Mouse (Mus musculus) thymus, adult 2 months (tissue): Measurements from ENCODE around the gene Clec3a. TPM values are rescaled to one million over a fixed set of nuclear protein-coding genes. Genes with fewer than 3 reads are reported as not detected.

ENCODE experiments used
- DNase-seq: peaks from one replicate; pipeline ENCODE4 v3.0.0; 2021
- H3K27ac ChIP-seq: fragments of 200-500 bp; 2 replicates; pipeline ENCODE4 v1.5.1; 2012; ENCODE audit warnings: low read length, control low read depth; ENCODE audit not compliant: control insufficient read depth, insufficient read depth
- H3K27me3 ChIP-seq: fragments of 200-500 bp; 2 replicates; pipeline ENCODE4 v1.6.1; 2012; ENCODE audit warnings: mild to moderate bottlenecking, low read length, moderate library complexity, mixed read lengths; ENCODE audit not compliant: control insufficient read depth, insufficient read depth
- H3K36me3 ChIP-seq: fragments of 200-500 bp; 2 replicates; pipeline ENCODE4 v1.6.1; 2012; ENCODE audit warnings: mild to moderate bottlenecking, low read length, moderate library complexity; ENCODE audit not compliant: control insufficient read depth, insufficient read depth
- H3K4me1 ChIP-seq: fragments of 200-500 bp; replicated peaks from 2 replicates; pipeline ENCODE4 v1.6.1; 2012; ENCODE audit warnings: low read length; ENCODE audit not compliant: control insufficient read depth, insufficient read depth
- H3K4me3 ChIP-seq: fragments of 200-500 bp; 2 replicates; pipeline ENCODE4 v1.5.1; 2012; ENCODE audit warnings: mild to moderate bottlenecking, low read length, control low read depth, moderate library complexity; ENCODE audit not compliant: control insufficient read depth, insufficient read depth
- CTCF ChIP-seq: fragments of 200-500 bp; IDR thresholded peaks from 2 replicates; pipeline ENCODE4 v1.5.1; 2012; ENCODE audit warnings: mild to moderate bottlenecking, control low read depth, low read length, moderate library complexity, borderline replicate concordance; ENCODE audit not compliant: control insufficient read depth, poor library complexity, insufficient read depth; ENCODE audit errors: extremely low read depth
- POLR2A ChIP-seq: fragments of 200-500 bp; IDR thresholded peaks from 2 replicates; pipeline ENCODE4 v1.6.1; 2012; ENCODE audit warnings: mild to moderate bottlenecking, low read length, control low read depth, moderate library complexity; ENCODE audit not compliant: control insufficient read depth, poor library complexity, insufficient read depth; ENCODE audit errors: extremely low read depth
- WGBS: fragments of 180-500 bp; shearing (Covaris S2); methylation state at CpG from one replicate; pipeline ENCODE4 v1.1.7; 2018; 5-methylcytosine and 5-hydroxymethylcytosine counted together
- polyA plus RNA-seq: library from polyadenylated mRNA; depleted of rRNA; stranded (reverse); fragments of >200 nt; gene quantifications from 2 replicates; pipeline ENCODE4 v1.2.3, GENCODE M21; 2012

Gene Clec3a
- polyA plus RNA-seq, 1 experiment: not detected

GRCm38 (mm10) chr8:114452781-114453221 is 34.9 kb downstream of the Clec3a start:
- H3K4me1 ChIP-seq: no peaks in the 10 kb centered on the region; the same call in 1 of the 2 replicates
- no peak overlapping the region for H3K4me3 ChIP-seq
- 35% methylated on average over 9 of the region's 9 CpGs for WGBS
- peak; percentile 55 for DNase-seq
- no peaks in the 10 kb centered on the region for H3K27me3 ChIP-seq
- H3K36me3 ChIP-seq: 0 out of 2 replicates have a peak, but pooled peaks cover 3% of the 10 kb centered on the region
- H3K27ac ChIP-seq: no peak overlapping the region
- TF ChIP-seq POLR2A: no peak
- no peak for TF ChIP-seq CTCF

GRCm38 (mm10) chr8:114455302-114455701 is 37.4 kb downstream of the Clec3a start:
- TF ChIP-seq CTCF: no peak
- TF ChIP-seq POLR2A: no peak
- Histone ChIP-seq H3K4me1 (no peaks in the 10 kb centered on the region; the same call in 1 of the 2 replicates), H3K36me3 (no peaks in the 10 kb centered on the region), H3K27me3 (no peaks in the 10 kb centered on the region), H3K4me3 (no peak overlapping the region), H3K27ac (no peak overlapping the region)
- DNase-seq: no peak
- 97% methylated on average over 8 of the region's 8 CpGs for WGBS

- H3K4me3 ChIP-seq: no peak overlapping the region
- WGBS: 85% methylated on average over 15 of the region's 15 CpGs
These were observed 38.1 kb downstream of the Clec3a start for GRCm38 (mm10) chr8:114455953-114456352.

GRCm38 (mm10) chr8:114458113-114458784 is 40.4 kb downstream of the Clec3a start:
- Histone ChIP-seq H3K36me3 (no peaks in the 10 kb centered on the region), H3K4me1 (no peaks in the 10 kb centered on the region; the same call in 1 of the 2 replicates), H3K27me3 (no peaks in the 10 kb centered on the region), H3K27ac (no peak overlapping the region), H3K4me3 (no peak overlapping the region)
- WGBS: 95% methylated on average over 25 of the region's 25 CpGs
- TF ChIP-seq CTCF (no peak), POLR2A (no peak)
- no peak for DNase-seq

More at GRCm38 (mm10) chr8:114455953-114456352, 38.1 kb downstream of the Clec3a start:
- H3K27me3 ChIP-seq: no peaks in the 10 kb centered on the region
- H3K36me3 ChIP-seq: no peaks in the 10 kb centered on the region
- no peaks in the 10 kb centered on the region; the same call in 1 of the 2 replicates for H3K4me1 ChIP-seq
- H3K27ac ChIP-seq: no peak overlapping the region
- TF ChIP-seq POLR2A (no peak), CTCF (no peak)
- no peak for DNase-seq

- Histone ChIP-seq H3K27ac (no peak overlapping the region), H3K4me3 (no peak overlapping the region), H3K27me3 (no peaks in the 10 kb centered on the region), H3K36me3 (no peaks in the 10 kb centered on the region), H3K4me1 (no peaks in the 10 kb centered on the region; the same call in 1 of the 2 replicates)
- WGBS: 86% methylated on average over 5 of the region's 5 CpGs
- peak; percentile 29 for DNase-seq
- TF ChIP-seq POLR2A: no peak
- TF ChIP-seq CTCF: no peak; the same call in 1 of the 2 replicates
These were observed 42.7 kb downstream of the Clec3a start for GRCm38 (mm10) chr8:114460600-114460999.

- no peak overlapping the region for H3K4me3 ChIP-seq
- H3K27me3 ChIP-seq: no peaks in the 10 kb centered on the region
- no peaks in the 10 kb centered on the region for H3K36me3 ChIP-seq
- no peak for TF ChIP-seq POLR2A
- no peak for TF ChIP-seq CTCF
- DNase-seq: no peak
- WGBS: 97% methylated on average over 11 of the region's 11 CpGs
- H3K27ac ChIP-seq: no peak overlapping the region
- no peaks in the 10 kb centered on the region for H3K4me1 ChIP-seq
These were observed 44.7 kb downstream of the Clec3a start for GRCm38 (mm10) chr8:114462591-114462990.
